Mouse (Mus musculus) thymus, adult 18-20 months (tissue): ENCODE results near the gene Zfp410.
A peak's percentile ranks its signal among the peaks of the same experiment; 100 is the strongest.

Source experiments
- DNase-seq, 2 experiments: peaks; one replicate each; pipeline ENCODE4 v3.0.0; 2022; ENCODE audit warnings: mixed read lengths in 2 of 2

The Zfp410 gene

GRCm38 (mm10) chr12:84361555-84362489, 45.2 kb downstream of the Zfp410 start, which contains the start of the genes Coq6 and Fam161b:
Gene Coq6, plus strand, starts transcription at chr12:84361657.
Gene Fam161b, minus strand, starts transcription at chr12:84361833.
- DNase-seq, result peak; percentile 88 to 94

GRCm38 (mm10) chr12:84362872-84363271, 46.2 kb downstream of the Zfp410 start:
- no peak for DNase-seq

GRCm38 (mm10) chr12:84364291-84364690, 47.6 kb downstream of the Zfp410 start:
- no peak for DNase-seq

GRCm38 (mm10) chr12:84365137-84365536, 48.5 kb downstream of the Zfp410 start:
- no peak for DNase-seq

GRCm38 (mm10) chr12:84366971-84367370, 50.3 kb downstream of the Zfp410 start:
- no peak for DNase-seq

GRCm38 (mm10) chr12:84371647-84372046, 55.0 kb downstream of the Zfp410 start:
- no peak for DNase-seq

GRCm38 (mm10) chr12:84373831-84374481, 57.3 kb downstream of the Zfp410 start:
- DNase-seq, result no peak

GRCm38 (mm10) chr12:84382369-84382768, 65.7 kb downstream of the Zfp410 start:
- no peak for DNase-seq

GRCm38 (mm10) chr12:84384644-84385081, 68.0 kb downstream of the Zfp410 start:
- DNase-seq, result no peak

GRCm38 (mm10) chr12:84385408-84385807, 68.8 kb downstream of the Zfp410 start:
- DNase-seq, result no peak

- no peak for DNase-seq
Observed at GRCm38 (mm10) chr12:84388097-84388496, 71.4 kb downstream of the Zfp410 start.

GRCm38 (mm10) chr12:84388774-84389400, 72.2 kb downstream of the Zfp410 start:
- DNase-seq, result no peak

GRCm38 (mm10) chr12:84390336-84390735, 73.7 kb downstream of the Zfp410 start:
- DNase-seq, result no peak

GRCm38 (mm10) chr12:84392681-84393080, 76.0 kb downstream of the Zfp410 start:
- no peak for DNase-seq
